Mouse (Mus musculus): Measurements from ENCODE around the gene Pbrm1. TPM values are rescaled to one million over a fixed set of nuclear protein-coding genes. Genes with fewer than 3 reads are reported as not detected.

The Pbrm1 gene
- polyA plus RNA-seq, 1 experiment from 2014 or later: 126 TPM

DNA sequence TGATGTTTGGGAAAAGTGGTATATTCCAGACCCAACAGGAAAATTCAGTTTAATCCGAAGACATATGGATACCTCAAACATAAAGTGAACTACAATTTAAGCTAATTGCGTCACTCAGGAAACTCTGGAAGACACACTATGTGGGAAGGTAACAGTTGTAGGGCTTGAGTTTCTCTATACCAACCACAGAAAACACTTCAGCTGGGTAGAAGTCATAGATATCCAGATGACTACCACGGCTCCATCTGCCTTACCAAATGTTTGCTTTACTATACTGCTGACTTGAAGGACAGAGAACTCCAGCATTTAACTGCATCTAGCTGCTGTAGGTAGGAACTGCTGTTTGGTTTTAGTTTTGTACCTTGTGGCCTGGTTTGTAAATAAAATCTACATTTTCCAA lies 7.3 kb upstream of the Pbrm1 start:
- no peak for ATAC-seq (ENCODE audit: low FRiP score, low TSS enrichment)
- Histone ChIP-seq H3K27me3 (ENCODE audit: insufficient read depth, low read length) (no peaks in the 10 kb centered on the region), H3K9ac (replicated peaks; ENCODE audit: low read length) (no peak overlapping the region), H3K4me1 (ENCODE audit: insufficient read depth, low read length) (no peaks in the 10 kb centered on the region), H3K9me3 (ENCODE audit: low read length) (no peaks in the 10 kb centered on the region), H3K4me2 (replicated peaks; ENCODE audit: low read depth, low read length) (no peak overlapping the region), H3K4me3 (ENCODE audit: low read length) (no peak overlapping the region), H3K36me3 (ENCODE audit: insufficient read depth, low read length) (peaks cover 80% of the 10 kb centered on the region), H3K27ac (ENCODE audit: low read length) (no peak overlapping the region)
- 93% methylated on average over 3 of the region's 3 CpGs for WGBS

DNA sequence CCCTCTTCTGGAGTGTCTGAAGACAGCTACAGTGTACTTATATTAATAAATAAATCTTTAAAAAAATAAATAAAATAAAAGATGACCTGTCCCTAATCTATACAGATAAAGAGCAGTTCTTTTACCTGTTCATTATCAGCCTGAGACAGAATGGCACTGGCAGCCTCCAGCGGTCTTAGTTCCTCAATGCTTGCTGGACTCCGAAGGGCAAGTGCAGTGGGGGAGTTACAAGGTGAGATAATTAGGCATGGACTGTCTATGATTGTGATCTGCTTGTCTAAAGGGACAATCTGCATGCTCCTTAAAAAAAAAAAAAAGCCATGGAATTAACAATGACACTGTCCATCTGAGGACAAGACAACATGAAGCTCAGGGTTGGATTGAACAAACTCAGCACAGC lies 5.0 kb upstream of the Pbrm1 start:
- Histone ChIP-seq H3K9ac (replicated peaks; ENCODE audit: low read length) (no peak overlapping the region), H3K36me3 (ENCODE audit: insufficient read depth, low read length) (peaks cover 76% of the 10 kb centered on the region), H3K4me1 (ENCODE audit: insufficient read depth, low read length) (peaks cover 12% of the 10 kb centered on the region), H3K27ac (ENCODE audit: low read length) (no peak overlapping the region), H3K27me3 (ENCODE audit: insufficient read depth, low read length) (no peaks in the 10 kb centered on the region), H3K9me3 (ENCODE audit: low read length) (no peaks in the 10 kb centered on the region), H3K4me2 (replicated peaks; ENCODE audit: low read depth, low read length) (no peak overlapping the region), H3K4me3 (ENCODE audit: low read length) (no peak overlapping the region)
- no peak for ATAC-seq (ENCODE audit: low FRiP score, low TSS enrichment)
- WGBS: 89% methylated on average over 2 of the region's 2 CpGs

DNA sequence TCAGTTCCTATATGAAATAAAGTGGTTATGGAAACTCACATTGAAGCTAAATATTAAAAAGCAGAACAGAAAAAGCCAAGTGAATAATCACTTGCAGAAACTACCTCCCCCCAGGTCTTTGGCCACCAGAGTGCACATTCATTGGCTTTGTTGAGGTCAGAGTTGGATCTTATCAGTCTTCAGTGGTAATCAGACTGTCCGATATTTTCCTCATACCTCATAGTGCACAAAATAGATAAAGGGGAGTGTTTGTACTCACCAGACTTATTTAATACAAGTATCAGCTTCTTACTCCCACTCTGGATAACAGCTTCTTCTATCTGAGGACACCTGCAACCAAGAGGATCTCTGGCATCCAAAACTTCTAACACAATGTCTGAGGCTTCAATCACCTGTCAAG lies 2.9 kb upstream of the Pbrm1 start:
- H3K27me3 ChIP-seq (ENCODE audit: insufficient read depth, low read length): no peaks in the 10 kb centered on the region
- H3K36me3 ChIP-seq (ENCODE audit: insufficient read depth, low read length): peaks cover 61% of the 10 kb centered on the region
- ATAC-seq (ENCODE audit: low FRiP score, low TSS enrichment): no peak
- H3K4me2 ChIP-seq (replicated peaks; ENCODE audit: low read depth, low read length): no peak overlapping the region
- H3K4me1 ChIP-seq (ENCODE audit: insufficient read depth, low read length): peaks cover 19% of the 10 kb centered on the region
- WGBS: 89% methylated on average over 1 of the region's 1 CpGs
- H3K9ac ChIP-seq (replicated peaks; ENCODE audit: low read length): no peak overlapping the region
- no peak overlapping the region for H3K4me3 ChIP-seq (ENCODE audit: low read length)
- no peak overlapping the region for H3K27ac ChIP-seq (ENCODE audit: low read length)
- H3K9me3 ChIP-seq (ENCODE audit: low read length): no peaks in the 10 kb centered on the region

DNA sequence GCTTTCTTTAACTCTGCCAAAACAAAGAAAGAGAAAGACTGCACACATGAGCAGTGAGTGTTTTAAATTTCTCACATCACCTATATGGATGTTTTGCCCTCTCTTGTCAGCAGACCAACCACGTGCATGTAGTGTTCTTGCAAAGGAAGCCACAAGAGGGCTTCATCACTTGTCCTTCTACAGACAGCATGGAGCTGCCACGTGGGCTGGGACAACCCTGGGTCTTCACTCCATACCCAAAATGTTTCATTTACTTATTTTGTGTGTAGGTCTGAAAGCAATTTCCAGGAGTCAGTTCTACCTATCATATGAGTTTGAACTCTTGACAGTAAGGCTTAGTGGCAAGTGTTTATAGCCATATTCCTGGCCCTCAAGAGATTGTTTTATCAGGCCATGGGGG lies 1.1 kb upstream of the Pbrm1 start:
- Histone ChIP-seq H3K27me3 (ENCODE audit: insufficient read depth, low read length) (no peaks in the 10 kb centered on the region), H3K4me1 (ENCODE audit: insufficient read depth, low read length) (peaks cover 19% of the 10 kb centered on the region), H3K9ac (replicated peaks; ENCODE audit: low read length) (peak overlapping the region; percentile 96), H3K4me3 (ENCODE audit: low read length) (peak overlapping the region; percentile 91), H3K9me3 (ENCODE audit: low read length) (no peaks in the 10 kb centered on the region), H3K27ac (ENCODE audit: low read length) (0 out of 2 replicates have a peak overlapping the region, but pooled peaks have one; percentile 99), H3K36me3 (ENCODE audit: insufficient read depth, low read length) (peaks cover 47% of the 10 kb centered on the region), H3K4me2 (replicated peaks; ENCODE audit: low read depth, low read length) (peak overlapping the region; percentile 84)
- no peak for ATAC-seq (ENCODE audit: low FRiP score, low TSS enrichment)
- 2% methylated on average over 2 of the region's 2 CpGs for WGBS

DNA sequence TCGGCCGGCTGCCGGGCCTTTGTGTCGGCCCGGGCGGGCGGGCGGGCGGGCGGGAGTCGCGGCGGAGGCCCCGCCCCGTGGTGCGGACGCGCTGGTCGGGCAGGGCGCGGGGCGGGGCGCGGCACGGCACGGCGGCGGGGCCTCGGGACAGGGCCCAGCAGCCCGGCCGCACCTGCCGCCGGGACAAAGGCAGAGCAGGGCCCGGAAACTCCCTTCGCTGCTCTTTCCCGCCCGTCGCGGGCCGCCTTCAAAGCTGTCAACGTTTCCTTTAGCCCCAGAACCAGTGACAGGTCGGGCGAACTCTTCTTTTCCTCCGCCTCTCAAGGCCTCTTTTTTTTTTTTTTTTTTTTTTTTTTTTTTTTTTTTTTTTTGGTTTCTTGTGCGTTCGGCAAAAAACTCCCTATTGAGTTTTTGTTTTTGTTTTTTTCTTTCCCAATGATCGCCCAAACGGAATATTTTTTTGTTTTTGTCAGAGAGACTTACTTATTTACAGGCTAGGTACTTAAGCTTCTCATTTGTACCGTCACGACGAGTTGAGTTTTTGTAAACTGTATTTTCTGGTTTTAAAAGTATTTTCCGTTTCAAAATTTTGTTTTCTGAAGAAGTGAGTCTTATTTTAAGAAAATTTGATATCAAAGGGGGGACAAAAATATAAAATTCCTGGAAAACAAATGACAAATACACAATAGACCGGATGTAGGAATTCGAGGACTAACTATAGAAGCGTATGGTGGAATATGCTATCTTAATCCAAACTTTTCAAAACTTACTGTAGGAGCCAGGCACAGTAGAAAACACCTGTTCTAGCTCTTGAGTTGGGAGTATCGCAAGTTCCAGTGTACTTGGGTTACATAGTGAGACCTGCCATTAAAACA lies 630 bp downstream of the Pbrm1 start:
- H3K36me3 ChIP-seq (ENCODE audit: insufficient read depth, low read length): peaks cover 30% of the 10 kb centered on the region
- peaks cover 19% of the 10 kb centered on the region for H3K4me1 ChIP-seq (ENCODE audit: insufficient read depth, low read length)

DNA sequence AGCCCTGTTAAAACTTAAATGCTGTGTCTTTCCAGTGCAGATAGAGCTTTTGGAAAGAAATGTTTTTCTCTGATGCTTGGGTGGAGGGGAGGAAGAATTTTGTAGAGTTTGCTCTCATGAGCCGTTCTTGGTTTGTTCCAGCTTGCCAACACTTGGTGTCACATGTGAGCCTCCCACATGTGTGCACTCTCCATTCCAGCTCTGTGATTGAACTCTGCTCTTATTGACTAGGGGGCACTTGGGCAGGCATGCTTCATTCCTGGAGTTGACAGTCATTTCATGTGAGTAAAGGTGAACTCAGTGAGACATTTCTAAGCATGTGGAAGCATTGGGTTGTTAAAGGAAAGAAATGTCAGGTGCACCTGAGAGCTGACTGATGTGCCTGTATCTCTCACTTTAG lies 3.6 kb downstream of the Pbrm1 start:
- Histone ChIP-seq H3K9ac (replicated peaks; ENCODE audit: low read length) (no peak overlapping the region), H3K9me3 (ENCODE audit: low read length) (no peaks in the 10 kb centered on the region), H3K27me3 (ENCODE audit: insufficient read depth, low read length) (no peaks in the 10 kb centered on the region), H3K27ac (ENCODE audit: low read length) (no peak overlapping the region), H3K4me1 (ENCODE audit: insufficient read depth, low read length) (peaks cover 13% of the 10 kb centered on the region), H3K4me3 (ENCODE audit: low read length) (no peak overlapping the region), H3K4me2 (replicated peaks; ENCODE audit: low read depth, low read length) (no peak overlapping the region), H3K36me3 (ENCODE audit: insufficient read depth, low read length) (peaks cover 28% of the 10 kb centered on the region)
- 26% methylated on average over 1 of the region's 1 CpGs for WGBS
- ATAC-seq (ENCODE audit: low FRiP score, low TSS enrichment): no peak

More for the DNA sequence above, 630 bp downstream of the Pbrm1 start:
- Histone ChIP-seq H3K27ac (ENCODE audit: low read length) (peak overlapping the region; percentile 99), H3K4me2 (replicated peaks; ENCODE audit: low read depth, low read length) (peak overlapping the region; percentile 63), H3K4me3 (ENCODE audit: low read length) (peak overlapping the region; percentile 91), H3K9ac (replicated peaks; ENCODE audit: low read length) (peak overlapping the region; percentile 96), H3K27me3 (ENCODE audit: insufficient read depth, low read length) (no peaks in the 10 kb centered on the region), H3K9me3 (ENCODE audit: low read length) (no peaks in the 10 kb centered on the region)
- peak; percentile 96 for ATAC-seq (ENCODE audit: low FRiP score, low TSS enrichment)
- 4% methylated on average over 33 of the region's 56 CpGs for WGBS

DNA sequence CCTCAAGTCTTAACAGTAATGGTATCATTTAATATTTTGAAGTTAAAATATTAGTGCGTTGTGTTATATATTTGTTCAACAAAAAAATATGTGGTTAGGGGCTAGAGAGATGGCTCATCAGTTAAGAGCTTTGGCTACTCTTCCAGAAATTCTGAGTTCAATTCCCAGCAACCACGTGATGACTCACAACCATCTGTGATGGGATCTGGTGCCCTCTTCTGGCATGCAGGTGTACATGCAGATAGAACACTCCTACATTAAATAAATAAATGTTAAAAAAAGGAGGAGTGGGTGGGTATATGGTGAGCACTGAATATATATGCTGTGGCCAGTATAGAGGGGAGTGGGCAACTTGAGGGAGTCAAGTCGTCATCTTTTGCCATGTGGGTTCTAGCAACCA lies 6.8 kb downstream of the Pbrm1 start:
- H3K36me3 ChIP-seq (ENCODE audit: insufficient read depth, low read length): peaks cover 48% of the 10 kb centered on the region
- no peaks in the 10 kb centered on the region for H3K9me3 ChIP-seq (ENCODE audit: low read length)
- no peaks in the 10 kb centered on the region for H3K27me3 ChIP-seq (ENCODE audit: insufficient read depth, low read length)
- no peak overlapping the region for H3K9ac ChIP-seq (replicated peaks; ENCODE audit: low read length)
- no peak overlapping the region for H3K27ac ChIP-seq (ENCODE audit: low read length)
- H3K4me2 ChIP-seq (replicated peaks; ENCODE audit: low read depth, low read length): no peak overlapping the region
- WGBS: 84% methylated on average over 3 of the region's 3 CpGs
- H3K4me3 ChIP-seq (ENCODE audit: low read length): no peak overlapping the region
- H3K4me1 ChIP-seq (ENCODE audit: insufficient read depth, low read length): no peaks in the 10 kb centered on the region
- no peak for ATAC-seq (ENCODE audit: low FRiP score, low TSS enrichment)

DNA sequence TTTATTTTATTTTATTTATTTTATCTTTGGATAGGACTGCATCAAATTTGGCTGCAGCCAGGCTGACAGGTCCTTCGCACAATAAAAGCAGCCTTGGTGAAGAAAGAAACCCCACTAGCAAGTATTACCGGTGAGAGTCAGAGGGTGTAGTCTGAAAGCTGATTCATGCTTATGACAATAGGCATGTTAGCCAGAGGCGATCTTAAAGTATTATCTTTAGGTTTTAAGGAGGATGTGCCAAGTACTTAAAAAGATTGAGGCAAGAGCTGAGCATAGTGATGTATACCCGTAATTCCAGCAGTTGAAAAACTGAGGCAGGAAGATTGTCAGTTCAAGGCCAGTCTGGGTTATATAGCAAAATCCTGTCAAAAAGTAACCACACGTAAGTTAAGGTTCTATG lies 26.4 kb downstream of the Pbrm1 start:
- H3K27ac ChIP-seq (ENCODE audit: low read length): no peak overlapping the region
- no peaks in the 10 kb centered on the region for H3K4me1 ChIP-seq (ENCODE audit: insufficient read depth, low read length)
- peaks cover 46% of the 10 kb centered on the region for H3K36me3 ChIP-seq (ENCODE audit: insufficient read depth, low read length)
- WGBS: 94% methylated on average over 5 of the region's 5 CpGs
- H3K9me3 ChIP-seq (ENCODE audit: low read length): no peaks in the 10 kb centered on the region
- ATAC-seq (ENCODE audit: low FRiP score, low TSS enrichment): no peak
- no peaks in the 10 kb centered on the region for H3K27me3 ChIP-seq (ENCODE audit: insufficient read depth, low read length)
- H3K9ac ChIP-seq (replicated peaks; ENCODE audit: low read length): no peak overlapping the region
- no peak overlapping the region for H3K4me3 ChIP-seq (ENCODE audit: low read length)
- H3K4me2 ChIP-seq (replicated peaks; ENCODE audit: low read depth, low read length): no peak overlapping the region

DNA sequence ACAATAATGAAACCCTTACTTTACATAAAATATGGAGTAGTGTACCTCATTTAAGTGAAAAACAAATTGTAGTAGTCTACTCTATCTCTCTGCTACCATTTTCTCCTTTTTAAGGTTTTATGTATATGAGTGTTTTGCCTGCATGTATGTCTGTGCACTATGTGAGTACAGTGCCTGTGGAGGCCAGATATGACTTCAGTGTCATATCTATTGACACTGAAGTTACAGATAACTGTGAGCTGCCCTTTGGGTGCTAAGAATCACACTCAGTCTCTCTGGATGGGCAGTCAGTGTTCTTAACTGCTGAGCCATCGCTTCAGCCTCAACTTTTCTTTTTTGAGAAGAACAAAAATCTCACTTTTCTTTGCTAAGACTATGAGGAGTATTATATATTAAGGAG lies 26.9 kb downstream of the Pbrm1 start:
- H3K9ac ChIP-seq (replicated peaks; ENCODE audit: low read length): no peak overlapping the region
- H3K4me2 ChIP-seq (replicated peaks; ENCODE audit: low read depth, low read length): no peak overlapping the region
- peaks cover 51% of the 10 kb centered on the region for H3K36me3 ChIP-seq (ENCODE audit: insufficient read depth, low read length)
- no peak overlapping the region for H3K4me3 ChIP-seq (ENCODE audit: low read length)
- H3K27me3 ChIP-seq (ENCODE audit: insufficient read depth, low read length): no peaks in the 10 kb centered on the region
- no peaks in the 10 kb centered on the region for H3K4me1 ChIP-seq (ENCODE audit: insufficient read depth, low read length)
- H3K27ac ChIP-seq (ENCODE audit: low read length): no peak overlapping the region
- no peaks in the 10 kb centered on the region for H3K9me3 ChIP-seq (ENCODE audit: low read length)
- no peak for ATAC-seq (ENCODE audit: low FRiP score, low TSS enrichment)
- 98% methylated on average over 1 of the region's 1 CpGs for WGBS

DNA sequence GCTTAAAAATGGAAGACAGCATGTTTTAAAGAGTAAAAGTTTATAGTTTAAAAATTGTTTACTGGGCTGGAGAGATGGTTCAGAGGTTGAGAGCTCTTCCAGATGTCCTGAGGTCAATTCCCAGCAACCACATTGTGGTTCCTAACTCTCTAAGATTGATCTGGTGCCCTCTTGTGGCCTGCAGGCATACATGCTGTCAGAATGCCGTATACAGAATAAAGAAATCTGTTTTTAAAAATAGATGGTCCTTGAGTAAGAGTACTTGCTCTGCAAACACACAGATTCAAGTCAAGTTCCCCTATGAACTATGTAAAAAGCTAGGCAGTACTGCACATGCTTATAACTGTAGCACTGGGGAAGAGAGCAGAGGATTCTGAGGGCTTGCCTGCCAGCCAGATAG lies 43.3 kb downstream of the Pbrm1 start:
- Histone ChIP-seq H3K9ac (replicated peaks; ENCODE audit: low read length) (no peak overlapping the region), H3K27me3 (ENCODE audit: insufficient read depth, low read length) (no peaks in the 10 kb centered on the region), H3K4me3 (ENCODE audit: low read length) (no peak overlapping the region), H3K9me3 (ENCODE audit: low read length) (no peaks in the 10 kb centered on the region), H3K27ac (ENCODE audit: low read length) (no peak overlapping the region), H3K4me2 (replicated peaks; ENCODE audit: low read depth, low read length) (no peak overlapping the region), H3K36me3 (ENCODE audit: insufficient read depth, low read length) (peaks cover 47% of the 10 kb centered on the region), H3K4me1 (ENCODE audit: insufficient read depth, low read length) (no peaks in the 10 kb centered on the region)
- WGBS: 77% methylated on average over 1 of the region's 1 CpGs
- no peak for ATAC-seq (ENCODE audit: low FRiP score, low TSS enrichment)

Measured in kidney, embryonic 16.5 days (tissue).